12 mouse cellular contexts compared by ENCODE assay signal in genomic region chr1:74012706-74013105, GRCm38 (mm10).
A peak's percentile ranks its signal among the peaks of the same experiment; 100 is the strongest.
DNase-seq lines count a peak whose midpoint lies in the region; TF ChIP-seq lines count a peak whose summit lies in the region.
"Had no signal": no experiment of that assay in that cellular context is flagged by ENCODE, and none has a peak within 500 bp of the region (broad histone marks: within the 10 kb centered on the region; RNA-seq: fewer than 3 reads in every experiment).

No protein-coding gene starts in this region.

- peak; percentile 48 for DNase-seq in adrenal gland, postnatal 14 days
- DNase-seq in adrenal gland, postnatal 4 days (ENCODE audit: low spot score in 2 of 2): no peak
- DNase-seq in kidney, adult 18-20 months: peak; percentile 45
- no peak for DNase-seq in kidney, adult 11 months
- no peak for DNase-seq in lung, adult 2 months
- no peak for DNase-seq in lung, postnatal 14 days
- DNase-seq in lung, postnatal 36 days: peak; percentile 54
- DNase-seq in cerebellum, postnatal 25 days: no peak
- DNase-seq: layer of hippocampus, adult 9-11 months; liver, embryonic 13.5 days had no signal

- TF ChIP-seq CTCF in lung, adult 2 months (IDR thresholded peaks at IDR 0.05; ENCODE audit: insufficient read depth, low read length): no peak

- peak; percentile 22; the same call in 1 of the 2 replicates for TF ChIP-seq POLR2A in lung, adult 2 months (IDR thresholded peaks at IDR 0.05; ENCODE audit: borderline replicate concordance, extremely low read depth, low read depth, low read length)

- no peak overlapping the region for H3K4me3 ChIP-seq in lung, adult 2 months (replicated peaks; ENCODE audit: extremely low read depth, low read depth, low read length)
- H3K4me3 ChIP-seq: embryonic facial prominence, embryonic 13.5 days; liver, embryonic 13.5 days; midbrain, embryonic 15.5 days had no signal

- WGBS in lung, adult 2 months: 48% methylated on average over 10 of the region's 10 CpGs

- peaks cover 79% of the 10 kb centered on the region for H3K4me1 ChIP-seq in lung, adult 2 months (ENCODE audit: control insufficient read depth, insufficient read depth, low read length)
- H3K4me1 ChIP-seq: midbrain, embryonic 15.5 days had no signal

Comparison
In these comparisons a context has a peak if more than half of its experiments do, and no peak if none do; other contexts are left out.
1. DNase-seq: peak in adrenal gland, postnatal 14 days (single experiment), kidney, adult 18-20 months (single experiment) and lung, postnatal 36 days (single experiment); none in adrenal gland, postnatal 4 days (0 of 2), kidney, adult 11 months (single experiment), lung, adult 2 months (single experiment), lung, postnatal 14 days (single experiment) and cerebellum, postnatal 25 days (0 of 2).